Mouse (Mus musculus) embryonic fibroblast, embryonic 13.5 days (primary cell): ENCODE measurements around the gene F11r. TPM values are rescaled to one million over a fixed set of nuclear protein-coding genes. Genes with fewer than 3 reads are reported as not detected.
A peak's percentile ranks its signal among the peaks of the same experiment; 100 is the strongest.

ENCODE experiments used
- H3K27ac ChIP-seq: 2 replicates; pipeline ENCODE4 v1.5.1; 2012; ENCODE audit warnings: low read length, control low read depth, inconsistent platforms; ENCODE audit not compliant: insufficient read depth
- H3K4me1 ChIP-seq: 2 replicates; pipeline ENCODE4 v1.6.1; 2011; ENCODE audit warnings: low read length; ENCODE audit not compliant: control insufficient read depth, insufficient read depth
- H3K4me3 ChIP-seq: 2 replicates; pipeline ENCODE4 v1.5.1; 2011; ENCODE audit warnings: mild to moderate bottlenecking, control low read depth, low read length; ENCODE audit not compliant: insufficient read depth
- CTCF ChIP-seq: IDR thresholded peaks from 2 replicates; pipeline ENCODE4 v1.5.1; 2011; ENCODE audit warnings: mild to moderate bottlenecking, control low read depth, low read length, moderate library complexity, borderline replicate concordance; ENCODE audit not compliant: insufficient read depth
- POLR2A ChIP-seq: IDR thresholded peaks from 2 replicates; pipeline ENCODE4 v1.6.1; 2011; ENCODE audit warnings: low read depth, mild to moderate bottlenecking, control low read depth, low read length, moderate library complexity
- polyA plus RNA-seq: library from polyadenylated mRNA; stranded (reverse); fragments of >200 nt; gene quantifications from 2 replicates; pipeline ENCODE4 v1.2.4, GENCODE M21; 2011; ENCODE audit warnings: low read depth; ENCODE audit not compliant: missing spikeins, insufficient read length

Gene F11r
- polyA plus RNA-seq, 1 experiment: 7.4 TPM

DNA sequence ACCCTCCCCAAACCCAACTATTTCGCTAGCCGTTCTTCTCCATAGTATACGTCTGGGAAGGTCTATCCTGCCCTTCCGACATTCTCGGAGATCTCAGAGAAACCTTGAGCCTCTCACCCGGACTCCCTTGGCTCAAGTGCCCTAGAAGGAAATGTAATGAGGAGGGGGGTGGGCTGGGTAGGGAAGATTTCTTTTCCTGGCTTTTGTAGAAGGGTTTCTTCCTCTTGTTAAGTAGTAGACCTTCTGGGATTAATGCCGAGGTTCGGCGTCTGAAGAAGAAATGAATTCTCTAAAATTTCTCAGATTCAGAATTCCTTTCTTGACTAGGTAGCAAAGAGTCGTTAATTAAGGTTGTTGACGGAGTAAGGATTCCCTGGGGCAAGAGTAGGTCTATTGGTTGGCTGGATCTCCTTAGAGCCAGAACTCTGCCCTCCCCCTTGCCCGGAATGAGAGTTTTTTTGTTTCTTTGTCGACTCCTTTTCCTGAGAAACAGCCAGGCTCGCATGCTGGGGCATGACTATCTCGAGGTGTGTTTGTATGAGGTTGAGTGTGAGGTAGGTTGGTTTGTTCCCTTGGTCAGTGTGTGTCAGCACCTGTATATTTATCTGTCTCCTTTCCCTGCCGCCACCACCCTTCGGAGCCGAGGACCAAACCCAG lies 807 bp downstream of the F11r start:
- Histone ChIP-seq H3K4me3 (peak overlapping the region; percentile 25), H3K4me1 (no peaks in the 10 kb centered on the region; the same call in 1 of the 2 replicates), H3K27ac (no peak overlapping the region)
- TF ChIP-seq POLR2A: no peak
- no peak for TF ChIP-seq CTCF

DNA sequence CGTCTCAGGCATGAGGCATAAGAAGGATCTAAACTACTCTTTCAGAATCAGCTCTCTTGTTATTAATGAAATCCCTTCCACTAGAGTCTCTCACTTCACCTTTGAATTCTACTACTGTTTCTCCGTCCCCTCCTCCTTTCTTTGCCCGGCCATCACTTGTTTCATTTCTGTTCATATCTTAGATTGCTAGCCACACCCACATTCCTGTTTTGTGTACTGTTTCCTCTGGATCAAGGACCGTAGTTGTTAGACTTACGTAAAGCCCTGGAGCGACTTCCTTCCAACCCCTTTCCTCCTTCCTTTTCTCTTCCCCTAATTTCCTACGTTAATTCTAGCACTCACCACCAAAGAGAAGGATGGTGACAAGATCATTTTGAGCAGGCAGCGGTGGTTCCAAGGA lies 1.7 kb downstream of the F11r start:
- Histone ChIP-seq H3K4me1 (no peaks in the 10 kb centered on the region; the same call in 1 of the 2 replicates), H3K27ac (no peak overlapping the region)

DNA sequence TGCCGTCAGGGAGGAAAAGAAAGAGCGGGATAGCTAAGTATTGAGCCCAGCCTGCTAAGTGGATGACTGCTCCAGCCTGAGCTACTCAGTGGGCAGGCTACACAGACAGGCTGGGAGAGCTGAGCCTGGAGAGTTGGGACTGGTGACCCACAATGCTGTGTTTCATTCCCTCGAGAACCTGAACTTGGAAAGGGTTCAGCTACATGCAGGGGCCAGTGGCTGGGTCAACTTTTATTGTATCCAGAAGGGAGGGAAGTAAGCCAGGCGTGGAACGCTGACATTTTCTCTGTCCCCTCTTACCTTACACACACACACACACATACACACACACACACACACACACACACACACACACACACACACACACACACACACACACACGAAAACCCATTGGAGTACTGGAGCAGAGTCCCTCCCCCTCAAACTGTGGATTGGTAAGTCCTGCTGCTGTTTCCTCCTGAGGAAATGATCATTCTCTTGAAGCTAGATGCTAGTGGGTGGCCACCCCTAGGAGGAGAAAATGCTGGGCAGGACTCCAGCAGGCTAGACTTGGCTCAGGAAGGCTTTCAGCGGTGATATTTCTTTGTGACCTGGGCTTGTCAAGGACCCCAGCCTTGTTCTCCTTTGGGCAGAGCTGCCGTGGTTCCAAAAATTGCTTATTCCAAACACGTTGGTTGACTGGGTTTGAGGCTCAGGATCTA lies 2.8 kb downstream of the F11r start:
- Histone ChIP-seq H3K27ac (no peak overlapping the region), H3K4me1 (no peaks in the 10 kb centered on the region; the same call in 1 of the 2 replicates)

More for the DNA sequence above, 1.7 kb downstream of the F11r start:
- TF ChIP-seq POLR2A: no peak
- TF ChIP-seq CTCF: no peak
- H3K4me3 ChIP-seq: no peak overlapping the region

DNA sequence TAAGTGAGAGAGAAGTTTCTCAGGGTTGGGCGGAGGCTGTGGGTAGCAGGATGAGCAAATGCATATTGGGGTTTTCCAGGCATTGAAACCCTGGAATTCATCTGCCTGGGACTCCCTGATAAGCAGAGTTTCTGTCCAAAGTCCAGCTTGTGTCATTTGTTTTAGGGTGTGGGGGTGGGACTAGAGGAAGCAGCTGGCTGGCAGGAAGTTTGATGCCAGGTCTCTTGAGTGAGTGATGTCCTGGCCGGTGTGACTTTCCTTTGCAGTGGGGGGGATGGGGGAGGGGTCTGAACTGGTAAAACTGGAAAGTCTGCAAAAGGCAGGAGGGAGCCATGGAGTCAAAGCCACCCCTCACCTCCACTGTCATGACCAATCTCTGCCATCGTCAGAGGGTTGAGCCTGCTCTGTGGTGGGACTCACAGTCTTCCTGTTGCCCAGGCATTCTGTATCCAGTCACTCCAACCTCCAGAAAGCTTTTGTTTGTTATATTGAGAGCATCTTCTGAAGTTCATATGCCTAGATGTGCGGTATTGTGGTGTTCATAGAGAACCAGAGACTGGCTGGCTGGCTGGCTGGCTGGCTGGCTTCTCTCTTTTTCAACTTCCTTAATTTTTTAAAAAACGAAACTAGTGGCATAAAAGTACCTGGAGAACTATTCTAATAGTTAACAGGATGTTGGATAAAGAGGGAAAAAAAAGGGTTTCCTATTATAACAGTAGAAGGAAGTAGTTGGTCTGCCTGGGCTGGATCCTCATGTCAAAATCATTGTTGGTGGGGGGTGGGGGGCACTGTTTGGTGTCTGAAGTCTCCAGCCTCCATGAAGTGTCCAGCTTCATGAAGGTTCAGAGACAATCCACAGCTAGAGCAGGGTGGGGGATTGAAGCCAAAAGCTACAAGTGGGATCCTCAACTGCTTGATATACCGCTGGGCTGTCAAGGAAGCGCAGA lies 4.4 kb downstream of the F11r start:
- no peak for TF ChIP-seq POLR2A
- no peak for TF ChIP-seq CTCF

More for the DNA sequence above, 2.8 kb downstream of the F11r start:
- TF ChIP-seq CTCF (no peak), POLR2A (no peak)
- no peak overlapping the region for H3K4me3 ChIP-seq

DNA sequence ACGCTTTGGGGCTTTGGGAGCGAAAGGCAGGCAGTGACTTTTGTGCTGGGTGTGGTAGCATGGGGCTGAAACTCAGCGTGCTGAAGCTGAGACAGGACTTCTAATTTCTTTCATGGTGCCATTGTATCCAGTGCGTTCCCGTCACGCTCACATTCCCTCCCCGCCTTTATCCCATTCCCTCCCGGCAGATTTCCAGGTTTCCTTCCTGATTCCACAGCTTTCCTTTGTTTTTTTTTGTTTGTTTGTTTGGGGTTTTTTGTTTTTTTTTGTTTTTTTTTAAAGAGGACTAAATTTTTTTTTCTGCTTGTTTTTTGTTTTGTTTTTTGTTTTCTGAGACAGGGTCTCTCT lies 5.1 kb downstream of the F11r start:
- Histone ChIP-seq H3K4me1 (no peaks in the 10 kb centered on the region; the same call in 1 of the 2 replicates), H3K27ac (no peak overlapping the region), H3K4me3 (no peak overlapping the region)
- no peak for TF ChIP-seq POLR2A
- TF ChIP-seq CTCF: no peak

More for the DNA sequence above, 4.4 kb downstream of the F11r start:
- H3K4me3 ChIP-seq: no peak overlapping the region
- H3K27ac ChIP-seq: no peak overlapping the region
- H3K4me1 ChIP-seq: no peaks in the 10 kb centered on the region; the same call in 1 of the 2 replicates

DNA sequence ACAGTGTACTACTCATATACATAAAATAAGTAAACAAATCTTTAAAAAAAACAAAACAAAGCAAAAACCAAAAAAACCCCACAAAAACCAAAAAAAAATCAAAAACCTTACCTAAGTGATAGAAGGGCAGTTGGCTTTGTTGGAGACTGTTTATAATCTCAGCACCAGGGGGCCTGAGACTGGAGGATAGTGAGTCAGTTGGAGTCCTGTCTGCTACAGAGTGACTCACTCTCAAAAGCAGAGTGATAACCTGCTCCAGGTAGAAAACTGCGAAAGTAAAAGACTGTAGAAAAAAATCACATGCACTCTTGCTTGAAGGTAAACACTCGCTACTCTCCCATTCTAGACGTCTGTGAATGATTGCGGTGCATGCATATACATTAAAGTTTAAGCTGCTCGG lies 7.7 kb downstream of the F11r start:
- H3K4me1 ChIP-seq: no peaks in the 10 kb centered on the region; the same call in 1 of the 2 replicates
- H3K27ac ChIP-seq: no peak overlapping the region
- no peak overlapping the region for H3K4me3 ChIP-seq
- TF ChIP-seq CTCF (no peak), POLR2A (no peak)

DNA sequence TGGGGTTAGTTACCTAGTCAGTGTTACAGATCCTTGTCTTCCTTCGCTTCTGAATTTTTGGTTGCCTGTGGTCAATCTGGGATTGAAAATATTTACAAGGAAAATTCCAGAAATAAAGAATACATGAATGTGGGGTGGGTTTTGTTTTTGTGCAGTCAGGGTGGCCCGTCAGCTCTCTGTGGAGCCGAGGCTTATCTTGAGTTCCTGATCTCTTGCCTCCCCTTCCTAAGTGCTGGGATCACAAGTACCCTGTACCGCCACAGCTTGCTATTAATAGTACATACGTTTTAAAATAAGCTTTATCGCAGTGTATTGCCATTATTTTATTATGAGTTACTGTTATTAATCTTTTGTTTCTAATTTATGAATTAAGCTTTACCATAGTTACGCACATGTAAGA lies 9.5 kb downstream of the F11r start:
- no peak overlapping the region for H3K27ac ChIP-seq
- TF ChIP-seq CTCF (no peak), POLR2A (no peak)
- H3K4me1 ChIP-seq: no peaks in the 10 kb centered on the region
- no peak overlapping the region for H3K4me3 ChIP-seq

DNA sequence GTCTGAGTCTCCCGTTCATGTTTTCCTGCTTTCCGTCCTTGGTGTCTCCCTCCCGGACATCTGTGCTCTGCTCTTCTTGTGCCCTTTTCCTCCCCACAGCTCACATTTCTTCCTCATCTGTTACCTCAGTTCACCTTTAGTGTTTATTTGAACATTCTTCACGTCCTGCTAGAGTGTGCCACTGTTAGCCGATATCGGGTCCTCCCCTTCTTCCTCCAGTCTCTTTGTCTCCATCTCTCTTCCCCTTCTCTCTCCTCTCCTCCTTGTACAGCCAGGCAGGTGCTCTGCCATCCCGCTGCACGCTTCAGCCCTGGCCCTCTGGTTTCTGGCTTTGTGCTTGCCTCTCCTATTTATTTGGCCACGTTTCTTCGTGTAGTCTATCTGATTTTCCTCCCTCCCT lies 10.4 kb downstream of the F11r start:
- Histone ChIP-seq H3K27ac (no peak overlapping the region), H3K4me1 (no peaks in the 10 kb centered on the region), H3K4me3 (no peak overlapping the region)
- TF ChIP-seq CTCF: no peak
- no peak for TF ChIP-seq POLR2A

DNA sequence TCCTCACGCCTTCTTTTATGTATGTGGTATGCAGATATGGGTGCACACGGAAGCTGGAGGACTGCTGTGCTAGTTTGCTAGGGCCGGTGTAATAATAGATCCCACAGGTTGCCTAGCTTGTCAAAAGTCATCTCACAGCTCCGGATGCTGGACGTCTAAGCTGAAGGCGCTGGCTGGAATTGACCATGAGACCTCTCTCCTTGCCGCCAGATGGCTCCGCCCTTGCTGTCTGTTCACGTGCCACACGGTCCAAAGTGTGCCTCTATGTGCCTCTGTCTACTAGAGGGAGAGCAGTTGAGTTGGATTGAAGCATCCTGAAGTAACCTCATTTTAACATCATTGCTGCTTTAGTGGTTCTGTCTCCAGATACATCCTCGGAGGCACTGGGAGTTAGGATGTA lies 12.7 kb downstream of the F11r start:
- H3K4me3 ChIP-seq: no peak overlapping the region
- H3K27ac ChIP-seq: no peak overlapping the region
- H3K4me1 ChIP-seq: no peaks in the 10 kb centered on the region
- no peak for TF ChIP-seq CTCF
- no peak for TF ChIP-seq POLR2A
